Mouse (Mus musculus): ENCODE measurements around the gene 1700012B07Rik. TPM values are rescaled to one million over a fixed set of nuclear protein-coding genes. Genes with fewer than 3 reads are reported as not detected.
A peak's percentile ranks its signal among the peaks of the same experiment; 100 is the strongest.

The 1700012B07Rik gene
- polyA plus RNA-seq, 1 experiment from 2014 or later: not detected

DNA sequence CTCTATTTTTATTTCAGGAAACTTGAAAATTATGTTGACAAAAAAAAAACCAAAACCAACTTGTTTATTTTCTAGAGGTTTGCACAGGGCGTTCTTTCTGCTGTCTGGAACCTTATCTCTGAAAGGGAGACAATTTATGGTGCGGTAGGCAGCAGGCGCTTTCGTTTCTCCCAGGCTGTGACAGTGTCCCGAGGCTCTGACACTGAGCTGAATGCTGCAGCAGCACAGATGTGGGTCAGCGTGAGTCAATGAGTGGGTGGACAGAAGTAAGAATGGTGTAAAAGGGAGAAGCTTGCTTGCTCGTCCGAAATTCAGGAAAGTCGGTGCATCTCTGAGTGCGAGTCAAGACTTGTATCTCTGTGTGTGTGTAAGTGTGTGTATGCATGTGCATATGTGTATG lies 29.2 kb upstream of the 1700012B07Rik start:
- Histone ChIP-seq H3K27ac (ENCODE audit: low read length) (no peak overlapping the region), H3K4me2 (ENCODE audit: low read depth, low read length) (no peak overlapping the region), H3K4me3 (ENCODE audit: low read length) (no peak overlapping the region), H3K36me3 (ENCODE audit: control insufficient read depth, insufficient read depth) (no peaks in the 10 kb centered on the region), H3K9me3 (replicated peaks; ENCODE audit: control insufficient read depth, low read length) (no peaks in the 10 kb centered on the region), H3K9ac (ENCODE audit: low read length) (no peak overlapping the region), H3K4me1 (ENCODE audit: control insufficient read depth, insufficient read depth, low read length) (peaks cover 4% of the 10 kb centered on the region), H3K27me3 (ENCODE audit: control insufficient read depth, insufficient read depth, low read length) (no peaks in the 10 kb centered on the region)
- 71% methylated on average over 10 of the region's 10 CpGs for WGBS
- ATAC-seq (replicated peaks; ENCODE audit: extremely low read depth, insufficient read depth, low FRiP score): no peak

DNA sequence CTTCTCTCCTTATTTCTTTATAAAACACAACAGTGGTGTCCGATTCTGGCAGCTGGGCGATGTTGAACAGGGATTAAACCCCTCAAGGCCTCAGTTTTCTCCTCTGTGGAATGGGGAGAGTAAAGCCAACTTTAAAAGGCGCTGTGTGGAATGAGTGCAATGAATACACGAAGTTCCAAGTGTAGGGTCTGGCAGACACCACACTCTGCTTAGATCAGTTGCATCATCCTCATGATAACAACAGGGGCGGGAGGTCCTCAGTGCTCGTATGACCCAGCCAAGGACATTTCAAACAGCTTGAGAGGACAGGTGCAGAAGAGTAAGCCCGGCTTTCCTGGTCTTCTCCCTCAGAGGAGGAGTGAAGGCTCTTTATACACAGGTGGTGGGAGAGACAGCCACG lies 26.2 kb upstream of the 1700012B07Rik start:
- no peak for ATAC-seq (replicated peaks; ENCODE audit: extremely low read depth, insufficient read depth, low FRiP score)
- Histone ChIP-seq H3K9me3 (replicated peaks; ENCODE audit: control insufficient read depth, low read length) (no peaks in the 10 kb centered on the region), H3K4me3 (ENCODE audit: low read length) (no peak overlapping the region), H3K27me3 (ENCODE audit: control insufficient read depth, insufficient read depth, low read length) (no peaks in the 10 kb centered on the region), H3K27ac (ENCODE audit: low read length) (no peak overlapping the region), H3K36me3 (ENCODE audit: control insufficient read depth, insufficient read depth) (no peaks in the 10 kb centered on the region), H3K4me1 (ENCODE audit: control insufficient read depth, insufficient read depth, low read length) (no peaks in the 10 kb centered on the region), H3K4me2 (ENCODE audit: low read depth, low read length) (no peak overlapping the region), H3K9ac (ENCODE audit: low read length) (no peak overlapping the region)
- 77% methylated on average over 8 of the region's 8 CpGs for WGBS

DNA sequence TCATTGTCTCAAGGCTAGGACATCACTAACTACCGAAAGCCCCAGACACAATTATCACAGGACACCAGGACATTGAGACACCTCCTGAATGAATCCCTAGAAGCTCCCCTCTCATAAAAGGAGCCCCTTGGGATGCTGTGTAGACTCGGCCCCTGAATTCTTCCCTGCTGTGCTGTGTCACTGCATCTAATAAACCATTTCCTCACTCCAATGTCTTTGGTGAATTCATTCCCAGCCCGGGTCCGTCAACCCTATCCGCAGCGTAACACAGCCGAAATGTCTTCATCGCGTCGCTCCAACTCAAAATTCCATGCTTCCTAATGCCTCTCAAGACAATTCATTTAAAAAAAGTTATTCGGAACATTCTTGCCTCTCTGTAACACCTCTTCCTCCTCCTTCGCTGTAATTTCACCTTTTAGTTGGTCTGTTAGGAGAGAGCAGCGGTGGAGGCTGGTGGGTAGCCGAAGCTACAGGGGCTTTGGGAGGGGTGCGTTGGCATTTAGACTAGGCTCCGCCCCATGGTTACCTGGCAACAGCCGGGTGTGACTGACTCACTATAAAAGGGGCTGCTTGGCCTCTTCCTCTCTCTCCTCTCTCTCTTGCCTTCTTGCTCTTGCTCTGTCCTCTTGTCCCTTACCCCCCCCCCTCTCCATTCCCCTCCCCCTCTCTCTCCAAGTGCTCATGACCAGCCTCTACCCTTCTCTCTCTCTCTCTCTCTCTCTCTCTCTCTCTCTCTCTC lies 25.6 kb upstream of the 1700012B07Rik start:
- no peak overlapping the region for H3K4me3 ChIP-seq (ENCODE audit: low read length)
- H3K4me1 ChIP-seq (ENCODE audit: control insufficient read depth, insufficient read depth, low read length): no peaks in the 10 kb centered on the region
- H3K9me3 ChIP-seq (replicated peaks; ENCODE audit: control insufficient read depth, low read length): no peaks in the 10 kb centered on the region
- H3K36me3 ChIP-seq (ENCODE audit: control insufficient read depth, insufficient read depth): no peaks in the 10 kb centered on the region
- H3K4me2 ChIP-seq (ENCODE audit: low read depth, low read length): no peak overlapping the region
- no peaks in the 10 kb centered on the region for H3K27me3 ChIP-seq (ENCODE audit: control insufficient read depth, insufficient read depth, low read length)
- WGBS: 70% methylated on average over 17 of the region's 17 CpGs
- no peak overlapping the region for H3K9ac ChIP-seq (ENCODE audit: low read length)
- H3K27ac ChIP-seq (ENCODE audit: low read length): no peak overlapping the region
- no peak for ATAC-seq (replicated peaks; ENCODE audit: extremely low read depth, insufficient read depth, low FRiP score)

DNA sequence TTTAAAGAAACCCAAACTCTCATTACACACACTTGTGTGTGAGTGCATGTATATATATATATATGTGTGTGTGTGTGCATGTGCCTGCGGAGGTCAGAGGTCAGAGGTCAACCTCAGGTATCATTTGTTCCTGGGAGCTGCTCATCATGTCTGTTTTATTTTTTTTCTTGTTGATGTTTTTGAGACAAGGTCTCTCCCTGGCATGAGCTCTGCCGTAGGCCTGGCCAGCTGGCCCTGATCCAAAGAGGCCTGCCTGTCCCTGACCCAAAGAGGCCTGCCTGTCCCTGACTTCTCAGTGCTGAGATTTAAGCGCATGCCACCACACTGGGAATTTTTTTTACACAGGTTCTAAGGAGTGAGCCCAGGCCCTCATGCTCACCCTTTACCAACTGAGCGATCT lies 24.1 kb upstream of the 1700012B07Rik start:
- ATAC-seq (replicated peaks; ENCODE audit: extremely low read depth, insufficient read depth, low FRiP score): 0 out of 2 replicates have a peak, but pooled peaks have one; percentile 37
- WGBS: 59% methylated on average over 4 of the region's 4 CpGs

DNA sequence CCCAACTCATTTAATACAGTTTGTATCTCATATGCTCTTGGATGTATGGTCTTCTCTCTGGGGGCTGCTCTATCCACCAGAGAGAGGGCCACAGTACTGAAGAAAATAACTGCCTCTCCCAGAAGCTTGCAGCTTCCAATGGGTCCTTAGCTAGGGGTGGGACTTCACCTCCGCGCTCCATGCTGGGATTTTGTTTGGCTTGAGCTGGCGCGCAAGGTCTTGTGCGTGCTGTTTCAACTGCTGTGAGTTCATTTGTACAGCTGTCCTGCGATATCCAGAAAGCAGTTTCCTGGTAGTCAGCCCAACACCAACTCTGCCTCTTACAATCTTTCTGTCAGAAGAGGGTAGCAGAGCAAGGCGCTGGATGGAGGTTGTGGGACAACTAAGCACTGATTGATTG lies 18.5 kb upstream of the 1700012B07Rik start:
- WGBS: 48% methylated on average over 7 of the region's 7 CpGs
- Histone ChIP-seq H3K27me3 (ENCODE audit: control insufficient read depth, insufficient read depth, low read length) (no peaks in the 10 kb centered on the region), H3K36me3 (ENCODE audit: control insufficient read depth, insufficient read depth) (no peaks in the 10 kb centered on the region), H3K27ac (ENCODE audit: low read length) (no peak overlapping the region), H3K4me2 (ENCODE audit: low read depth, low read length) (no peak overlapping the region), H3K9ac (ENCODE audit: low read length) (no peak overlapping the region), H3K4me3 (ENCODE audit: low read length) (no peak overlapping the region), H3K9me3 (replicated peaks; ENCODE audit: control insufficient read depth, low read length) (no peaks in the 10 kb centered on the region), H3K4me1 (ENCODE audit: control insufficient read depth, insufficient read depth, low read length) (0 out of 2 replicates have a peak, but pooled peaks cover 3% of the 10 kb centered on the region)
- ATAC-seq (replicated peaks; ENCODE audit: extremely low read depth, insufficient read depth, low FRiP score): no peak

More for the DNA sequence above, 24.1 kb upstream of the 1700012B07Rik start:
- Histone ChIP-seq H3K9ac (ENCODE audit: low read length) (no peak overlapping the region), H3K27ac (ENCODE audit: low read length) (no peak overlapping the region), H3K9me3 (replicated peaks; ENCODE audit: control insufficient read depth, low read length) (no peaks in the 10 kb centered on the region), H3K4me1 (ENCODE audit: control insufficient read depth, insufficient read depth, low read length) (no peaks in the 10 kb centered on the region), H3K27me3 (ENCODE audit: control insufficient read depth, insufficient read depth, low read length) (no peaks in the 10 kb centered on the region), H3K36me3 (ENCODE audit: control insufficient read depth, insufficient read depth) (no peaks in the 10 kb centered on the region), H3K4me3 (ENCODE audit: low read length) (no peak overlapping the region), H3K4me2 (ENCODE audit: low read depth, low read length) (no peak overlapping the region)

DNA sequence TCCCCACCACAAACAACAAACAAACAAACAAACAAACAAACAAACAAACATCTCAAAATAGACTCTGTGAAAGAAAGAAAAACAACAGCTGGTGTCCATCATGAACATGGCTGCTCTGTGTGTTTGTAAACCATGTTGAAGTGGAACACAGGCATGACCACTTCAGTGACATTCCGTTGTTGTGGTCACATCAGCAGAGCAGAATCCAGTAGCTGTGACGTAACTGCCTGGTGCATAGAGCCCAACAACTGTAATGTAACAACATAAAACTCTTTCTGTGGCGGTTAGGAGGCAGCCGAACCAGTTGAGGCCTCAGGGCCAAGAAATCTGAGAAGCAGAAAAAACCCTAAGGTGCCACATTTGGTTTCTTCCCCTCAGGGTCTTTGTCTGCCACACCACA lies 17.8 kb upstream of the 1700012B07Rik start:
- Histone ChIP-seq H3K36me3 (ENCODE audit: control insufficient read depth, insufficient read depth) (no peaks in the 10 kb centered on the region), H3K4me2 (ENCODE audit: low read depth, low read length) (no peak overlapping the region), H3K4me1 (ENCODE audit: control insufficient read depth, insufficient read depth, low read length) (0 out of 2 replicates have a peak, but pooled peaks cover 3% of the 10 kb centered on the region), H3K9me3 (replicated peaks; ENCODE audit: control insufficient read depth, low read length) (peaks cover 2% of the 10 kb centered on the region; the same call in 1 of the 2 replicates), H3K27me3 (ENCODE audit: control insufficient read depth, insufficient read depth, low read length) (no peaks in the 10 kb centered on the region), H3K9ac (ENCODE audit: low read length) (no peak overlapping the region), H3K27ac (ENCODE audit: low read length) (no peak overlapping the region), H3K4me3 (ENCODE audit: low read length) (no peak overlapping the region)
- no peak for ATAC-seq (replicated peaks; ENCODE audit: extremely low read depth, insufficient read depth, low FRiP score)
- WGBS: 51% methylated on average over 4 of the region's 4 CpGs

DNA sequence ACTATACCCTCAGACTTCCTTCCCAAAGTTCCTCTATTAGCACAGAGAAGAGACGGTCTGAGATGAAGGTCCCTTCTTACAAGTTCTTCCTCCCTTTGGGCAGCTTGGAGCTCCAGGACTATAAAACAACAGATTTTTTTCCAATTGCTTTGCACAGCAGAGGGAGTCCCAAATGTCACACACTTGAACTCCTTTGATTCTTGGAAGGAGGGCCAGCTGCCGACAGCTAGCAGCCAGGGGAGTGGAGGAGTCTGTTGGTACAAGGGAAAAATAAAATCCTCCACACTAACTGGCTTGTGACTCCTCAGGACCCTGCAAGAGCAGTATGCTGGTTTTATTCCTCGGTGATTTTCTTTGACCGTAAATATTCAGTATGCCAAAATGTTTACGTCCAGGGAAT lies 16.6 kb upstream of the 1700012B07Rik start:
- Histone ChIP-seq H3K9me3 (replicated peaks; ENCODE audit: control insufficient read depth, low read length) (peaks cover 4% of the 10 kb centered on the region; the same call in 1 of the 2 replicates), H3K36me3 (ENCODE audit: control insufficient read depth, insufficient read depth) (no peaks in the 10 kb centered on the region), H3K4me3 (ENCODE audit: low read length) (no peak overlapping the region), H3K27ac (ENCODE audit: low read length) (no peak overlapping the region), H3K27me3 (ENCODE audit: control insufficient read depth, insufficient read depth, low read length) (no peaks in the 10 kb centered on the region), H3K4me1 (ENCODE audit: control insufficient read depth, insufficient read depth, low read length) (0 out of 2 replicates have a peak, but pooled peaks cover 3% of the 10 kb centered on the region), H3K9ac (ENCODE audit: low read length) (no peak overlapping the region), H3K4me2 (ENCODE audit: low read depth, low read length) (no peak overlapping the region)
- 60% methylated on average over 5 of the region's 5 CpGs for WGBS
- ATAC-seq (replicated peaks; ENCODE audit: extremely low read depth, insufficient read depth, low FRiP score): no peak

DNA sequence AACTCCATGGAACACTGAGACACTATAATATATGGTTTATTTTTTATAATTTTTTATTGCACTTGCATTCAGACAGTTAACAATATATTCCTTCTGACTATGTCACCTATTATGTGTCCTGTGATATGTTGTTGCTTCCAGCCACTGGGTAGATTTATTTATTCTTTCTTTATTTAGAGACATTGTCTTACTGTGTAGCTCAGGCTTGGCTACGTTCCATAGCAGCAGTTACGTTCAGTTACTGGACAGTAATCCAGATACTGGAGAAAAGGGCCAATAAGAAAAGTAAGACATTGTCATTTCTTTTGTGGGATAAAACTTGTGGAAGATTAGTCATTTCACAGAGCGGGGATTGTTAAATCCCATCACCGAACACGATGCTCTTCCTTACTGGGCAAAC lies 2.5 kb upstream of the 1700012B07Rik start:
- Histone ChIP-seq H3K4me2 (ENCODE audit: low read depth, low read length) (no peak overlapping the region), H3K27ac (ENCODE audit: low read length) (no peak overlapping the region), H3K27me3 (ENCODE audit: control insufficient read depth, insufficient read depth, low read length) (no peaks in the 10 kb centered on the region), H3K36me3 (ENCODE audit: control insufficient read depth, insufficient read depth) (no peaks in the 10 kb centered on the region), H3K9ac (ENCODE audit: low read length) (no peak overlapping the region), H3K4me1 (ENCODE audit: control insufficient read depth, insufficient read depth, low read length) (no peaks in the 10 kb centered on the region), H3K4me3 (ENCODE audit: low read length) (no peak overlapping the region), H3K9me3 (replicated peaks; ENCODE audit: control insufficient read depth, low read length) (no peaks in the 10 kb centered on the region)
- 60% methylated on average over 5 of the region's 5 CpGs for WGBS
- no peak for ATAC-seq (replicated peaks; ENCODE audit: extremely low read depth, insufficient read depth, low FRiP score)

DNA sequence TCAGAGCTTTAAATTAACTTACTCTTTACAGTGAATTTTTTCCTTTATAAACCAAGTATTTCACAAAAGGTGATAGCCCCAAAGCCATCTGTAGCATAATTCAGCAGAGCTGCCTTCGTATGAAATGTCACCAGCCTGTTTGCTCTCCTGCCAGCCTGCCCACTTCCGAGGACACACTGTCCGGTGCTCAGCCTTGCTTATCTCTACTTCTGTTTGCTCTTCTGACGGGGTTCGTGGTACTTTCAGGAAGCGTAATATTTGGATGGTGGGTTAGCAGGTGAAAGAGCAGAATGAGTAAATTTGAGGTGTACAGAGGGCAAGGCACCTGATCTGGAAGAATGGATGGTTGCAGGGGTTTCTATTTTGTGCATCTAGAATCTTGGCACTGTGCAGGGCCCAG lies 5.6 kb downstream of the 1700012B07Rik start:
- no peak for ATAC-seq (replicated peaks; ENCODE audit: extremely low read depth, insufficient read depth, low FRiP score)
- Histone ChIP-seq H3K36me3 (ENCODE audit: control insufficient read depth, insufficient read depth) (no peaks in the 10 kb centered on the region), H3K4me1 (ENCODE audit: control insufficient read depth, insufficient read depth, low read length) (no peaks in the 10 kb centered on the region; the same call in 1 of the 2 replicates), H3K27me3 (ENCODE audit: control insufficient read depth, insufficient read depth, low read length) (no peaks in the 10 kb centered on the region), H3K4me2 (ENCODE audit: low read depth, low read length) (no peak overlapping the region), H3K9me3 (replicated peaks; ENCODE audit: control insufficient read depth, low read length) (no peaks in the 10 kb centered on the region), H3K27ac (ENCODE audit: low read length) (no peak overlapping the region), H3K4me3 (ENCODE audit: low read length) (no peak overlapping the region), H3K9ac (ENCODE audit: low read length) (no peak overlapping the region)
- WGBS: 41% methylated on average over 6 of the region's 6 CpGs

Measured in heart, embryonic 16.5 days (tissue).